Mouse (Mus musculus) kidney, postnatal 0 days (tissue): ENCODE data around the gene Synm. TPM values are rescaled to one million over a fixed set of nuclear protein-coding genes. Genes with fewer than 3 reads are reported as not detected.

Experiments used
- ATAC-seq: fragments of 200-750 bp; cut with Nextera tagmentation; replicated peaks from 2 replicates; pipeline ENCODE4 v1.8.0; 2017; ENCODE audit warnings: low read depth, moderate number of reproducible peaks, moderate TSS enrichment, moderate library complexity; ENCODE audit not compliant: low FRiP score
- DNase-seq: peaks from one replicate; pipeline ENCODE4 v3.0.0-alpha.2; 2016; ENCODE audit warnings: low spot score
- H3K27ac ChIP-seq: fragments of 300-500 bp; sonication (generic); 2 replicates; pipeline ENCODE4 v1.5.1; 2014; ENCODE audit warnings: mild to moderate bottlenecking
- H3K27me3 ChIP-seq: fragments of 300-500 bp; sonication (generic); 2 replicates; pipeline ENCODE4 v1.6.1; 2014; ENCODE audit warnings: low read length, mixed read lengths; ENCODE audit not compliant: insufficient read depth
- H3K36me3 ChIP-seq: fragments of 300-500 bp; sonication (generic); 2 replicates; pipeline ENCODE4 v1.6.1; 2014; ENCODE audit warnings: low read length, mixed read lengths; ENCODE audit not compliant: insufficient read depth
- H3K4me1 ChIP-seq: fragments of 300-500 bp; sonication (generic); replicated peaks from 2 replicates; pipeline ENCODE4 v1.6.1; 2014; ENCODE audit warnings: antibody characterized with exemption, low read length, mixed read lengths; ENCODE audit not compliant: insufficient read depth
- H3K4me2 ChIP-seq: fragments of 300-500 bp; sonication (generic); 2 replicates; pipeline ENCODE4 v1.6.1; 2014; ENCODE audit warnings: mild to moderate bottlenecking, low read length, moderate library complexity, mixed read lengths
- H3K4me3 ChIP-seq: fragments of 300-500 bp; sonication (generic); replicated peaks from 2 replicates; pipeline ENCODE4 v1.5.1; 2014; ENCODE audit warnings: low read depth, low read length
- H3K9ac ChIP-seq: fragments of 300-500 bp; sonication (generic); 2 replicates; pipeline ENCODE4 v1.6.1; 2014; ENCODE audit warnings: low read depth, low read length
- H3K9me3 ChIP-seq: fragments of 300-500 bp; sonication (generic); replicated peaks from 2 replicates; pipeline ENCODE4 v1.6.1; 2016; ENCODE audit warnings: low read length, inconsistent platforms, mixed read lengths
- CTCF ChIP-seq: IDR thresholded peaks from 2 replicates; pipeline ENCODE4 v1.5.1; 2016; ENCODE audit warnings: antibody characterized with exemption, low read depth, mild to moderate bottlenecking, moderate library complexity
- WGBS: fragments of 180-500 bp; shearing (Covaris S2); extraction: QIAGEN DNeasy Blood & Tissue Kit; methylation state at CpG from one replicate; pipeline ENCODE4 v1.1.7; 2014; 5-methylcytosine and 5-hydroxymethylcytosine counted together
- polyA plus RNA-seq: library from polyadenylated mRNA; unstranded; fragments of >200 nt; fragmentation: Nextera tagmentation; extraction: Ambion mirVana; gene quantifications from 2 replicates; pipeline ENCODE4 v1.2.1, GENCODE M21; 2015

The Synm gene
- polyA plus RNA-seq, 1 experiment from 2014 or later, result 1.2 TPM

DNA sequence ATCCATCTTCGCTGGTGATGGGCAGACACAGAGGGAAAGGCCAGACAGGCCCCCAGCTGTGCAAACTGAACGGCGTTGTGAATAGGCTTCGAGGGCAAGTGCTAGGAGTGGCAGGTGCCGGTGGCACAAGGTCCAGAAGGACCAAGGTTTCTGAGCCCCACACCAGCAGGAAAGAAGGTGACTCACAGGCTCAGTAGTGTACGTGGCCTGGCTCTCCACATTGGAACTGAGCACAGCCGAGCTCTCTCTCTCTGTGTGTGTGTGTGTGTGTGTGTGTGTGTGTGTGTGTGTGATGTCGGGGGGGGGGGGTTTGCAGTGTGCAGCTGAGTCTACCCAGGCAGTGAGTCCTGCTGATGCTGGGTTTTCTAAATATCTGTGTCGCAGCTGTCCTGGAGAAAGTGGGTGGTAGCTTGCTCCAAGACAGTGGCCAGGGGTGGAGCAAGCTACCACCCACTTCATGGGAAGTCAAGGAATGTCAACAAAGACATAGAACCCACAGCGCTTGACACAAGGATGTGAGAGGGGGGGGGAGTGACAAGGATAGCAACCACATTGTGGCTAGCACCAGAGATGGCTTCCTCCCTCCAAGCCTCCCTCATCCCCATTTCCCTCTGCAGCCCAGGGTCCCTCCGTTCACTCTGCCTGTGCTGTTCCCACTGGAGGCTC, 43.2 kb downstream of the Synm start:
- H3K36me3 ChIP-seq, result peaks cover 31% of the 10 kb centered on the region
- no peak overlapping the region for H3K27ac ChIP-seq
- WGBS, result 76% methylated on average over 10 of the region's 11 CpGs
- no peak overlapping the region for H3K9ac ChIP-seq
- no peaks in the 10 kb centered on the region for H3K4me1 ChIP-seq
- peaks cover 5% of the 10 kb centered on the region; the same call in 1 of the 2 replicates for H3K9me3 ChIP-seq
- no peak for DNase-seq
- no peaks in the 10 kb centered on the region for H3K27me3 ChIP-seq
- peak; percentile 49; the same call in 1 of the 2 replicates for ATAC-seq
- TF ChIP-seq CTCF, result no peak
- H3K4me2 ChIP-seq, result no peak overlapping the region
- no peak overlapping the region for H3K4me3 ChIP-seq

GRCm38 (mm10) chr7:67715176-67715575, 44.4 kb downstream of the Synm start:
- Histone ChIP-seq H3K4me1 (no peaks in the 10 kb centered on the region), H3K4me2 (no peak overlapping the region), H3K27ac (no peak overlapping the region), H3K9ac (no peak overlapping the region), H3K36me3 (peaks cover 42% of the 10 kb centered on the region), H3K4me3 (no peak overlapping the region), H3K27me3 (no peaks in the 10 kb centered on the region), H3K9me3 (peaks cover 5% of the 10 kb centered on the region; the same call in 1 of the 2 replicates)
- no peak for TF ChIP-seq CTCF
- ATAC-seq (no peak), DNase-seq (no peak)
- WGBS, result 61% methylated on average over 7 of the region's 7 CpGs

- H3K36me3 ChIP-seq, result peaks cover 47% of the 10 kb centered on the region
- DNase-seq, result no peak
These were observed 45.6 kb downstream of the Synm start for GRCm38 (mm10) chr7:67713820-67714510.

GRCm38 (mm10) chr7:67710216-67710615, 49.3 kb downstream of the Synm start:
- DNase-seq, result no peak
- H3K36me3 ChIP-seq, result peaks cover 41% of the 10 kb centered on the region
- H3K27me3 ChIP-seq, result no peaks in the 10 kb centered on the region
- H3K9ac ChIP-seq, result no peak overlapping the region
- H3K4me1 ChIP-seq, result no peaks in the 10 kb centered on the region
- no peak overlapping the region for H3K27ac ChIP-seq
- H3K4me3 ChIP-seq, result no peak overlapping the region
- 81% methylated on average over 7 of the region's 7 CpGs for WGBS
- ATAC-seq, result no peak
- peaks cover 5% of the 10 kb centered on the region; the same call in 1 of the 2 replicates for H3K9me3 ChIP-seq
- no peak overlapping the region for H3K4me2 ChIP-seq
- TF ChIP-seq CTCF, result no peak

More at GRCm38 (mm10) chr7:67713820-67714510, 45.6 kb downstream of the Synm start:
- H3K4me1 ChIP-seq, result no peaks in the 10 kb centered on the region
- TF ChIP-seq CTCF, result no peak
- ATAC-seq, result no peak
- no peaks in the 10 kb centered on the region for H3K27me3 ChIP-seq
- no peak overlapping the region for H3K4me2 ChIP-seq
- H3K9ac ChIP-seq, result no peak overlapping the region
- 77% methylated on average over 19 of the region's 19 CpGs for WGBS
- peaks cover 5% of the 10 kb centered on the region; the same call in 1 of the 2 replicates for H3K9me3 ChIP-seq
- H3K27ac ChIP-seq, result no peak overlapping the region
- H3K4me3 ChIP-seq, result no peak overlapping the region

- Histone ChIP-seq H3K36me3 (peaks cover 35% of the 10 kb centered on the region), H3K9ac (no peak overlapping the region), H3K4me1 (no peaks in the 10 kb centered on the region), H3K4me2 (no peak overlapping the region), H3K9me3 (peaks cover 5% of the 10 kb centered on the region; the same call in 1 of the 2 replicates), H3K27me3 (no peaks in the 10 kb centered on the region), H3K27ac (no peak overlapping the region), H3K4me3 (no peak overlapping the region)
- no peak for ATAC-seq
- WGBS, result 84% methylated on average over 6 of the region's 6 CpGs
- no peak for TF ChIP-seq CTCF
- no peak for DNase-seq
These were observed 51.4 kb downstream of the Synm start for GRCm38 (mm10) chr7:67708160-67708559.

DNA sequence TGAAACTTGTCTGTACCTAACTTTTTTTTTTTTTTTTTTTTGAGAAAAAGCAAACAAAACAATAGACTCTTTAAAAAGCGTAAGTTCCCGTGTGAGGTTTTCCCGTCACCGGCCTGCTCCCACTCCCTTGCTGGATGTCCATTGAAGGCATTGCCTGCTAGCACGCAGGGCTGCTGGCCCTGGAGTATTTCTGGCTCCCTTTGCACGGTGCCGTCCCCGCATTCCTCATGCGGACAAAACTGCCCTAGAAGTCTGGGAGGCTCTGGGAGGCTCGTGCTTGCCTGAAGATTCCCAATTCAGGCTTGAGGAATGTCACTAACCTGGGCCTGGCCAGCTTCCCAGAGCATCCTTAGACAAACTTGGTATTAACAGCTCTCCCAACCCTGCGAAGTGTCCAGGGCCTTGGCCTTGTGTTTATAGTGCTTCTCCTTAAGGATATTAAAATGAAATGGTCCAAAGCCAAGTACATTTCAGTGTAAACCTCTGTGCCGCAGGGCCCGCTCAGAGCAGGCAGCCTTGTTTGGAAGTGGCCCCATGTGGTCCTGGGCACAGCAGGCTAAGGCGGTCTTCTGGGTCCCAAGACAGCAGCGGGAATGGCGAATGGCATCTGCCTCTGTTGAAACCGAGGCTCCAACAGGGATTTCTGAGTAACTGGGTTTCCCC, 58.2 kb downstream of the Synm start:
- no peak overlapping the region for H3K4me3 ChIP-seq
- peaks cover 6% of the 10 kb centered on the region; the same call in 1 of the 2 replicates for H3K36me3 ChIP-seq
- WGBS, result 81% methylated on average over 17 of the region's 17 CpGs
- H3K9ac ChIP-seq, result no peak overlapping the region
- DNase-seq (no peak), ATAC-seq (no peak)
- H3K9me3 ChIP-seq, result no peaks in the 10 kb centered on the region
- no peaks in the 10 kb centered on the region for H3K4me1 ChIP-seq
- no peak overlapping the region for H3K4me2 ChIP-seq
- TF ChIP-seq CTCF, result no peak
- H3K27ac ChIP-seq, result no peak overlapping the region
- no peaks in the 10 kb centered on the region for H3K27me3 ChIP-seq
